Mouse (Mus musculus) effector memory CD4-positive, alpha-beta T cell, adult 7 months (primary cell): Measurements from ENCODE around the gene Ccdc159. TPM values are rescaled to one million over a fixed set of nuclear protein-coding genes. Genes with fewer than 3 reads are reported as not detected.

Experiments
- polyA plus RNA-seq: library from polyadenylated mRNA; unstranded; fragments of 100-300 nt; shearing (Covaris generic); gene quantifications from one replicate; pipeline ENCODE4 v1.2.1, GENCODE M21; 2017

The Ccdc159 gene
- polyA plus RNA-seq: 0.54 TPM

DNA sequence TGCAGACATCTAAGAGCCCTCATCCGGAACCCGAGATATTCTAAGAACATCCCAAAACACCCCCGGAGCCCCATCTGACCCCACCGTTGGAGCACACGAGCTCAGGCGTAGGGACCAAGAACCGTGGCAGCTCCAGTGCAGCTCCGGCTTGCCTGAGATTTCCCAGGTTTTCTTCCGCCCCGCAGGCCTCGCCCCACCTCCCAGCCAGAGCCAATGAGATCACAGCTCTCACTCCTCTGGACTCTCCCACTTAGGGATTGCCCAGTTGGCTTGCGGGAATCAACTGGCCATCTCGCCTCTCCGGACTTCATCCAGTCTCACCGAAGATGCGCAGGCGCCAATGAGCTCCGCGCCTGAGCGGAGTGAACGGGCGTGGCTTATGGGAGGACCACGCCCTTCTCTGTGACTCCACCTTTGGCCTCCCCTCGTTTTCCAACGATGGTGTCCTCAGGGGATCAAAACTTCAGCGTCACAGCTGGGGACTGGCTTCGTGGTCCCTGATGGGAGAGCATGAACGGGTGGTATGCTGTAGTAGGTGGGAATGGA, at the start of gene Ccdc159, which contains the start of gene Tmem205:
Gene Ccdc159, plus strand, starts transcription at position 264 of the 546 bp plus-strand sequence.
Gene Tmem205, minus strand, starts transcription at position 349 of the 546 bp plus-strand sequence.

DNA sequence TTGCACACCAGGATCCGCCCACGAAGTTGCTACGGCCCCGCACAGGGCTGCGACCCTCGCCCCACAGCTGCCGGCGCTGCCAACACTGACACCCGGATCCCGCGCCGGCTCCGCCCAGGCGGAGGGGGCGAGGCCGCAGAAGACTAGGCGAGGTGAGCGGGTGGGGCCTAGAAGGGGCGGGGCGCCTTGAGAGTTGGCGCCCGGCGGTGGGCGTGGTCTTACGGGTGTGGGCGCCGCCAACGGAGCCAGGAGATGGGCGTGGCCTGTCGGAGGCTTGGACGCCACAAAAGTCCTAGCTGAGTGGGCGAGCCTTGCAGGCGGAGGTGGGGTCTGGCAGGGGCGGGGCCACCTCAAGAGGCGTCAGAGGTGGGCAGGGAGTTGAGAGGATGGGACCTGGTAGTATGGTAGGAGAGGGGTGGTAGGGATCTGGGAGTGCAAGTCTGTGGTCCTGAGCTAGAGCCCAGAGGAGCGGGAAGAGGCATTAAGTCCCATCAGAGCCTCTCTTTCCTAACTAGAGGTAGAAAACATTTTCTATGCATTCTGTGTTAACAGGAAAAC, 9.2 kb upstream of the Ccdc159 start, which contains the start of gene Rab3d:
Gene Rab3d, minus strand, starts transcription at position 158 of the 558 bp plus-strand sequence.

DNA sequence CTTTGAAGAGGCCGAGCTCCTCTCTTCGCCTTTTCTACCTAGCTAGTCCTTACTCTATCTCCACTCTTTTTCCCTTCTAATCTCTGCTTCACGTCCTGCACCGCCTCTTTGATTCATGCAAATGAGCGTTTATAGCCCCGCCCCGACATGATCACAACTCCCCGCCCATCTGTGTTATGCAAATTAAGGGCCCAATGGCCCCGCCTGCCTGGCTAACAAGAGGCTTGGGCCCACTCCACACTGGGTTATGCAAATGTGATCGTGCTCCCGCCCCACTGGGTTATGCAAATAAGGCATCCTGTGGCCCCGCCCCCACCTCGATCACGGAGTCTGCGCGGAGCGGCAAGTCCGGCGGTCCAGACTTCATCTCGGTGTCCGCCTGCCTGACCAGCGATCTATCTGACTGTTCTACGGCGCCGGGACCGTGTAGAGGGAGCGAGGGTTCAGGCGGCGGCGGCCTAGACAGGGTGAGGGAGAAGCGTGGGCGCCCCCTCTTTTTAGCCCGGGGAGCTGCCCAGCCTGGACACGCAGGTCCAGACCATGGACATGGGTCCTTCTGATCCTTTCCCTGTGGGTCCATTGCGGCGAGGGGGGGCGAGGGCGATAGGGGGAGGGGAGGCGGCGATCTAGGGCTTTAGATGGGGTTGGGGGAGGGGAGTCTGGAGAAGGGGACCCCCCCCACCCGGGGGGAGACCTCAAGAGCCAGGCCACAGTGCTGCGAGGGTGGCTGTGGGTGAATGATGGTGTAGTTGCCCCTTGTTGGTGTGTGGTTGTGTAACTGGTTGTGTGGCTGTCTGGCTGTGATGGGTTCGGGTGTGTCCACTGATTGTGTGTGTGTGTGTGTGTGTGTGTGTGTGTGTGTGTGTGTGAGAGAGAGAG, 9.7 kb downstream of the Ccdc159 start, which contains the start of gene Plppr2:
Gene Plppr2, plus strand, starts transcription at position 342 of the 879 bp plus-strand sequence.

DNA sequence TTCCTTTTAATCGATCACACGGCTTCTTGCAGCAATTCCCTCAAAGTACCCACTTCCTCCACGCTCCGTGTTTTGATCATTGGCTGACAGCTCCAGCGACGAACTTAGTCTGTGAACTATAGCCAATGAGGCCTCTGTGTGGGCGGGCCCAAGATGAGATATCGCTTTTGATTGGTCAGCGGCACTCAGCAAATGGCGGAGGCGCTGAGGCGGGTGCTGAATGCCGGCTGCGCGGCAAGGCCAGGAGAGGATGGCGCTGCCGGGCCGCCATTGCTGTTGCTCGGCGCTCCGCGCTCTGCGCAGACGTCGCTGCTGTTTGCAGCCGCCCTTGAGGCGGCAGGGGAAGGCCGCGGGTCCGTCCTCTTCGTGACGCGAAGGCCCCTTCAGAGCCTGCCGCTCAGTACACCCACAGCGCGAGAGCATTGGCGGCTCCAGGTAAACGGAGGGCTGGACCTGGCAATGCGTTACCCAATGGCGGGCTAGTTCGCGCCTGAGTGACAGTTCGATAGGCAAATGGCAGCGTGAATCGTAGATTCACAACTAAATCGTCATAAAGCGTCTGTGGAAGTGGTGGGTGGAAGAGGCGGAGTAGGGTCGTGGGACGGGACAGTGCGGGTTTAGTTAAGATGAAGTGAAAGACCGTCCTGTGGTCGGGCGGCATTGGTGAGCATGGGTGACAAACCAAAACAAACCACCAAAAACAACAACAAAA, 28.5 kb downstream of the Ccdc159 start, which contains the start of gene Swsap1:
Gene Swsap1, plus strand, starts transcription at position 186 of the 712 bp plus-strand sequence.

DNA sequence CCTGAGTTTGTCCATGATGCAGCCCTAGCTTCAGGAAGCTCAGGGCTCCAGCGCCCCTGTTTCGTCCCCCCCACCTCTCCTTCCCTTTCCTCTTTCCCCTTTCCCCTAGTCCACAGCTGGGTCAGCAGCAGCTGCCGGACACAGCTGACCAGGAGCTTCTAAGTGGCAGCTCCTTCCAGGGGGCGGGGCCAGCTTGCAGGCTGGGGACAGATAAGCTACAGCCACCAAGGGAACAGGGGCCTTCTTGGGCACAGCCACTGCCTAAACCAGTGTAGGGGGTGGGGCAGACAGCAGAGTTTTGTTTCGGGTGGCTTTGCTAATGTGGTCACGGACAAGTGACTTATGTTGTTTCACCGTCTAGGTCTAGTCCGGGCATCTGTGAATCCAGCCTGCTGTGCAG, 36.1 kb downstream of the Ccdc159 start, which contains the start of gene Epor:
Gene Epor, minus strand, starts transcription at position 90 of the 400 bp plus-strand sequence.

Other genes starting within 250 kb of the Ccdc159 start
- gene Ldlr, start 204.0 kb upstream of the Ccdc159 start, polyA plus RNA-seq: 31.9 TPM
- gene Spc24, start 167.2 kb upstream of the Ccdc159 start, polyA plus RNA-seq: 1.4 TPM
- gene Kank2, start 128.7 kb upstream of the Ccdc159 start, polyA plus RNA-seq: 0.15 TPM
- gene Angptl8, start 92.0 kb upstream of the Ccdc159 start, polyA plus RNA-seq: 0.45 TPM
- gene Dock6, start 74.8 kb upstream of the Ccdc159 start, polyA plus RNA-seq: 5.8 TPM
- gene Rab3d, start 9.3 kb upstream of the Ccdc159 start, polyA plus RNA-seq: 9.4 TPM
- 0.51 TPM for gene Tmem205, start 85 bp downstream of the Ccdc159 start, polyA plus RNA-seq
- gene Plppr2, start 9.6 kb downstream of the Ccdc159 start, polyA plus RNA-seq: 2.8 TPM
- 5.5 TPM for gene Swsap1, start 28.3 kb downstream of the Ccdc159 start, polyA plus RNA-seq
- gene Epor, start 36.0 kb downstream of the Ccdc159 start, polyA plus RNA-seq: not detected
- not detected for gene Rgl3, start 62.0 kb downstream of the Ccdc159 start, polyA plus RNA-seq
- gene Ccdc151, start 75.2 kb downstream of the Ccdc159 start, polyA plus RNA-seq: not detected
- 58.9 TPM for gene Prkcsh, start 75.3 kb downstream of the Ccdc159 start, polyA plus RNA-seq
- gene Elavl3, start 124.6 kb downstream of the Ccdc159 start, polyA plus RNA-seq: 0.16 TPM
- not detected for gene Gm49318, start 143.8 kb downstream of the Ccdc159 start, polyA plus RNA-seq
- 20.1 TPM for gene Zfp653, start 143.9 kb downstream of the Ccdc159 start, polyA plus RNA-seq
- 25.1 TPM for gene Ecsit, start 158.0 kb downstream of the Ccdc159 start, polyA plus RNA-seq
- not detected for gene Cnn1, start 171.7 kb downstream of the Ccdc159 start, polyA plus RNA-seq
- 28.6 TPM for gene Elof1, start 189.7 kb downstream of the Ccdc159 start, polyA plus RNA-seq
- gene Acp5, start 208.2 kb downstream of the Ccdc159 start, polyA plus RNA-seq: 193 TPM
- 10.7 TPM for gene Pigyl, start 229.4 kb downstream of the Ccdc159 start, polyA plus RNA-seq